Mouse (Mus musculus) liver, embryonic 14.5 days (tissue): ENCODE results near the gene Kcng3. TPM values are rescaled to one million over a fixed set of nuclear protein-coding genes. Genes with fewer than 3 reads are reported as not detected.

Source experiments
- ATAC-seq: fragments of 200-750 bp; cut with Nextera tagmentation; 2 replicates; pipeline ENCODE4 v1.8.0; 2017; ENCODE audit warnings: moderate number of reproducible peaks, mild to moderate bottlenecking, moderate library complexity; ENCODE audit not compliant: insufficient read depth
- DNase-seq, 3 experiments: peaks; one replicate each; pipeline ENCODE4 v3.0.0-alpha.2; 2012 to 2013; ENCODE audit warnings: low read depth in 3 of 3, low spot score in 3 of 3
- H3K27ac ChIP-seq: fragments of 300-500 bp; sonication (generic); 2 replicates; pipeline ENCODE4 v1.5.1; 2014; ENCODE audit warnings: moderate library complexity, mild to moderate bottlenecking, control low read depth, inconsistent platforms
- H3K27me3 ChIP-seq: fragments of 300-500 bp; sonication (generic); 2 replicates; pipeline ENCODE4 v1.6.1; 2014; ENCODE audit warnings: mild to moderate bottlenecking, low read length, moderate library complexity; ENCODE audit not compliant: control insufficient read depth, insufficient read depth
- H3K36me3 ChIP-seq: fragments of 300-500 bp; sonication (generic); replicated peaks from 2 replicates; pipeline ENCODE4 v1.6.1; 2014; ENCODE audit warnings: low read depth; ENCODE audit not compliant: control insufficient read depth, insufficient read depth
- H3K4me1 ChIP-seq, 2 experiments: fragments of 200-500 bp in 1 of 2; fragments of 300-500 bp in 1 of 2; sonication (generic) in 1 of 2; replicated peaks; 2 replicates each; pipeline ENCODE4 v1.6.1; 2012 to 2014; ENCODE audit warnings: antibody characterized with exemption in 1 of 2, inconsistent platforms in 1 of 2, low read length in 1 of 2; ENCODE audit not compliant: control insufficient read depth in 2 of 2, insufficient read depth in 2 of 2
- H3K4me2 ChIP-seq: fragments of 300-500 bp; sonication (generic); 2 replicates; pipeline ENCODE4 v1.6.1; 2014; ENCODE audit warnings: low read depth, mild to moderate bottlenecking, control low read depth, moderate library complexity
- H3K4me3 ChIP-seq, 2 experiments: fragments of 200-500 bp in 1 of 2; fragments of 300-500 bp in 1 of 2; sonication (generic) in 1 of 2; 2 replicates each; pipeline ENCODE4 v1.5.1; 2012 to 2014; ENCODE audit warnings: low read depth in 2 of 2, low read length in 2 of 2, mild to moderate bottlenecking in 2 of 2, control low read depth in 1 of 2, inconsistent platforms in 1 of 2, moderate library complexity in 1 of 2; ENCODE audit not compliant: insufficient read depth in 1 of 2
- H3K9ac ChIP-seq: fragments of 300-500 bp; sonication (generic); replicated peaks from 2 replicates; pipeline ENCODE4 v1.6.1; 2014; ENCODE audit warnings: mild to moderate bottlenecking, control low read depth, moderate library complexity
- H3K9me3 ChIP-seq: fragments of 300-500 bp; sonication (generic); 2 replicates; pipeline ENCODE4 v1.6.1; 2016; ENCODE audit warnings: low read length, mixed read lengths; ENCODE audit not compliant: control insufficient read depth
- CTCF ChIP-seq: IDR thresholded peaks from 2 replicates; pipeline ENCODE4 v1.5.1; 2016; ENCODE audit warnings: antibody characterized with exemption, low read depth, control low read depth
- EP300 ChIP-seq: IDR thresholded peaks from 2 replicates; pipeline ENCODE4 v1.6.1; 2016; ENCODE audit warnings: antibody characterized with exemption, low read depth
- WGBS: fragments of 180-500 bp; shearing (Covaris S2); extraction: QIAGEN DNeasy Blood & Tissue Kit; methylation state at CpG from one replicate; pipeline ENCODE4 v1.1.7; 2014; ENCODE audit not compliant: insufficient replicate concordance; 5-methylcytosine and 5-hydroxymethylcytosine counted together
- polyA plus RNA-seq, 2 experiments: library from polyadenylated mRNA; depleted of rRNA in 1 of 2; stranded (reverse) in 1 of 2; unstranded in 1 of 2; fragments of >200 nt; fragmentation: Nextera tagmentation in 1 of 2; extraction: Ambion mirVana in 1 of 2; gene quantifications; 2 replicates each; pipeline versions ENCODE4 v1.2.1 to v1.2.3; 2012 to 2014

The Kcng3 gene
- 0.07 and 0.09 TPM in 2 replicates for polyA plus RNA-seq (2012; rRNA removed)
- not detected in 2 replicates for polyA plus RNA-seq (2014; fragmentation: Nextera tagmentation; extraction: Ambion mirVana)

DNA sequence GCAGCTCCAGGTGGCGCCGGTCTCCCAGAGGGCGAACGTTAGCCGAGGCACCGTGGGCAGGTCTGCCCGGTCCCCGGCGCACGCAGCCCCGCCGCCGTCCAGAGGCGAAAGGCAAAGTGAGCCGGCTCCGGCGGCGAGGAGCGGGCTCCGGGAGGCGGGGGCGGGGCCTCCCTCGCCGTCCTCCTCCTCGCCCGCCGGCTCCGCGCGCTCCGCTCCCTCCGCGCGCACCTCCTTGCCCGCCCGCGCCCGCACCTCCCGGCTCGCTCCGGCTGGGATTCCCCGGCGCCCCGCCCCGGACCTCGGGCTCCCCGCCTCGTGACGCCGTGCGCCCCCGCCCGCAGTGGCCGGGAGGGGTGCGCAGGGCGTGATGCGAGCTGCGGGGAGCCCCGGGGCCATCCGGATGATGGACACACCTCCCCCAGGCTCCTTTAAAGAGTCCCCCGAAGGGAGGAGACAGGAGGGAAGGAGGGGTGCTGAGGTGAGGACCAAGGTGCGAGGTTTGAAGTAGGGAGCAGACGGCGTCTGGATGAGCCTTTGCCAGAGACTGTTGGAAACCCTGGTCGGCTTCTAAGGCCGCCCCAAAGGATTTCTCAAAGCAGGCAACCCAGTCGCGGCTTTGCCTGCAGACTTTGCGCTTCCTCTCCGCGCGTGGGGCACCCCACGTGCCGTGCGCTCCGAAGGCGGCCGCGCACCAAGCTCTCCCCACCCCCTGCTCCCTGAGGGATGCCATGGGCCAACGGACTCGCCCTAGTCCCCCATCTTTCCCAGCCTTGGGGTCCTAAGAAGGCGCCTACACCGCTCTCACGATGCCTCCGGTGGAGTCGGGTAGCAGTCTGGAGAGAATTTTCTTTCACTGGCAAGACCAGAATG is at the start of gene Kcng3:
Gene Kcng3, minus strand, starts transcription at position 113 of the 870 bp plus-strand sequence.
- H3K4me2 ChIP-seq = peak within 1 kb of the TSS; percentile 67
- no peak within 1 kb of the TSS for H3K9ac ChIP-seq
- H3K27ac ChIP-seq = no peak within 1 kb of the TSS
- no peaks in the 10 kb centered on the region for H3K9me3 ChIP-seq
- under 1% methylated on average over 83 of the region's 86 CpGs for WGBS
- no peaks in the 10 kb centered on the region; a peak in 1 of 4 replicates for H3K4me1 ChIP-seq
- peaks cover 64% of the 10 kb centered on the region for H3K27me3 ChIP-seq
- ATAC-seq (peak; percentile 55; the same call in 1 of the 2 replicates), DNase-seq (peak in 1 of 3 experiments; percentile 30)
- peak within 1 kb of the TSS; percentile 44 to 52 for H3K4me3 ChIP-seq
- TF ChIP-seq CTCF (no peak), EP300 (no peak)
- H3K36me3 ChIP-seq = no peaks in the 10 kb centered on the region

DNA sequence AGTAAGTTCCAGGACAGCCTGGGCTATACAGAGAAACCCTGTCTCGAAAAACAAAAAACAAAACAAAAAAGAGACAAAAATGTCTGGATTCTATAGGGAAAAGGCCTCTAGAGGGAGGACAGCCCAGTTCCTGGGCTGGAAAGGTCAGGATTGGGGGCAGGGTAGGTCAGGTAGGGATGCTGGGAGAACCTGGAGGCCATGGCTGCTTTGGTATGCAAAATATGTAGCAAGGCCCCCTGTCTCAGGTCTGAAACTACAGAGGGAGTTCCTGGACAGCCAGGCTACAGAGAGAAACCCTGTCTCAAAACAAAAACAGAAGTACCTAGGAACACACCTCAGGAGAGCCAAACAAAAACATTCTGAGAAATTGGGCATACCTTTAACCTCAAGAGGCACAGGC is 45.7 kb upstream of the Kcng3 start:
- Histone ChIP-seq H3K4me1 (no peaks in the 10 kb centered on the region), H3K9me3 (no peaks in the 10 kb centered on the region), H3K4me3 (no peak overlapping the region), H3K27me3 (no peaks in the 10 kb centered on the region), H3K27ac (no peak overlapping the region), H3K9ac (no peak overlapping the region), H3K36me3 (no peaks in the 10 kb centered on the region), H3K4me2 (no peak overlapping the region)
- TF ChIP-seq CTCF = no peak
- no peak for ATAC-seq
- no peak for DNase-seq
- WGBS = 68% methylated on average over 1 of the region's 1 CpGs

DNA sequence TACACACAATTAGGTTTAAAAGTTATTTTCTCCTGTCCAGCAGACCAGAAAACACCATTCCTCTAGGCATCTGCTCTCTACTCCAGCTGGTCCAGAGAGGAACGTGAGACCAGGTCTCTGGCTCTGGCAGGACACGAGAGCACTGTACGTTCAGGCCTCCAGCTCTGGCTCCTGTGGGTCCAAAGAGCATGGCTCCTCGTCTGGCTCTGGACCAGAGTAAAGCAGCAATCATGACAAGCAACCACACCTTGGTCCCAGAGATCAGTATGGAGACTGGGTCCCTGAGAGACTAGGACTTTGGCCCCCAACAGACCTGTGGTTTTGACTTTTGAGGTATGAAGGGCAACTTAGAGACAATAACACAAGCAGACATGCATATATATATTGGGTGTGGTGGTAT is 41.0 kb upstream of the Kcng3 start:
- H3K27me3 ChIP-seq = no peaks in the 10 kb centered on the region
- DNase-seq = no peak

DNA sequence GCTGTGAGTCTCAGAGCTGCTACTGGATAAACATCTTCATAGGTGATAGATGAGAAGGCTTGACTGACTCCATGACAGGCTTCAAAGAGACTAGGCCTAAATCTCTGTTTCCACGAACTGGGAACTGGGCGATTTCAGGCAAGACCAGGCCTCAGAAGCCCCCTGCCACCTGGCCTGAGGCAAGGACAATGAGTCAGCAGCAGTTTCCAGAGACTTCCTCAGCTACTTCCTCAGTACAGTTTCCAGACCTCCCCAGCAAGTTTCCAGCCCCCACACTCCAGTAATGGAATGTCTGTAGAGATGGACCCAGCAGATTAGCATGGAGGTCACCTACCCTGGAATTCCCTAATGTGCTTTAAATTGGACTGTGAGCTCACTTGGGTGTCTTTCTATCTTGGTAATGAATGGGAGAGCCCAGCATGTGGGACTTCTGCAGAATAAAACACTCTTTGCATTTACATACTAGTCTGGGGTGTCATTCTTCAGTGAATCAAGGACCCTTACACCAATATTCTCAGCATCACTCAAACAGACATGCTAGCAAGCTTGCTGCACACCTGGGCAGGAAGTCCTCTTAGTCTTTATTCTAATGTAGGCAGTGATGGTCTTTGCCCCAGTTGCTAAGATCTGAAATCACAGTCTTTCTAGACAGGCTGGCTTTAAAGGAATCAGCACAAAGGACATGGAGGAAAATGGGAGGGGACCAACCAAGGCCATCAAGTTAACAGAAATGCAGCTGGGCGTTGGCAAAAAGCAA is 36.4 kb upstream of the Kcng3 start:
- no peak for TF ChIP-seq CTCF
- no peak for TF ChIP-seq EP300
- Histone ChIP-seq H3K9me3 (no peaks in the 10 kb centered on the region), H3K4me2 (no peak overlapping the region), H3K4me1 (peaks cover 3 to 9% of the 10 kb centered on the region in 2 experiments; a peak in 2 of 4 replicates), H3K9ac (no peak overlapping the region), H3K27me3 (no peaks in the 10 kb centered on the region), H3K36me3 (no peaks in the 10 kb centered on the region), H3K4me3 (no peak overlapping the region), H3K27ac (no peak overlapping the region)
- DNase-seq (no peak), ATAC-seq (no peak)
- WGBS = 69% methylated on average over 3 of the region's 3 CpGs

More for the DNA sequence above, 41.0 kb upstream of the Kcng3 start:
- Histone ChIP-seq H3K9ac (no peak overlapping the region), H3K4me1 (no peaks in the 10 kb centered on the region), H3K27ac (no peak overlapping the region), H3K4me3 (no peak overlapping the region), H3K4me2 (no peak overlapping the region), H3K36me3 (no peaks in the 10 kb centered on the region), H3K9me3 (no peaks in the 10 kb centered on the region)
- no peak for TF ChIP-seq EP300
- TF ChIP-seq CTCF = no peak
- 60% methylated on average over 4 of the region's 4 CpGs for WGBS
- ATAC-seq = no peak
